Mouse (Mus musculus) embryo, embryonic 10.5 days (tissue): Measurements from ENCODE around the gene Psrc1.

Source experiments
- DNase-seq: peaks from one replicate; pipeline ENCODE4 v3.0.0-alpha.2; 2015; ENCODE audit warnings: low spot score

The Psrc1 gene

DNA sequence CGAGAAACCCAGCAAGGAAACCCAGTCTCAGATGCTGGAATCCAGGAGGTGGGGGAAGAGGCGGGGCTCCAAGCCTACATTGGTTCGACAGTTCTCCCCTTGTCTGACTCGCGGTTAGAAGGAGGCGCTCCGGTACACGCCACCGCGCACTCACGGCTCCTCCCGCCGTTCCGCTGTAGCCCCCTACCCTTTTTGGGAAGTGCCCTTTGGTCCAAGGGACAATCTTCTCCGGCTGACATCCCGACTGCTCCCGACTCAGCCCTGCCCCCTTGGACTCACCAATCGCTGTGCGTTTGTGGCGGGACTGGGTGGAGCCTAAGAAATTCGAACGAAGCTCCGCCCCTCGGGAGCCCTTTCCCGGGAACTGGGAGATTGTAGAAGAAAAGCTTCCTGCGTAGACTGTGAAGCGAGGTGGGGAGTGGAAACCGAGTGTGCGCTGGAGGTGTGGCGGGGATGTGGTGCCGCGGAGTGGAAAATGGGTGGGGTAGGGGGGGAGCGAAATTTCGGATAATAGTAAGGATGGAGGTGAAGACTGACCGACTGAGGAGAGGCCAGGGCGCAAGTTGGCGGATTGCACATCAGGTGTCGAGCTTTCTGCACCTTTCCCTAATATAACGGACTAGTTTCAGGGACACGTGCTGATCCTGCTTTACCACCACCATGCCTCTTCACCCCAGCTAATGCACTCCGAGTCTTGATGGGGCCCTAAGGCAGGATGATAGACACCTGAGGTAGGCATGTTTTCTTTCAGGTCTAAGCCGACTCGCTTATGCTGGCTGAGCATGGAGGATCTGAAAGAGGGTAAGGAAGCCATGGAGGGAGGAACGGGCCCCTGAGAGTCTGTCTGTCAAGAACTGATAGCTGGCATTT lies at the start of gene Psrc1:
Psrc1 (plus strand) TSS at position 355 of the 870 bp plus-strand sequence.
- peak; percentile 97 for DNase-seq

DNA sequence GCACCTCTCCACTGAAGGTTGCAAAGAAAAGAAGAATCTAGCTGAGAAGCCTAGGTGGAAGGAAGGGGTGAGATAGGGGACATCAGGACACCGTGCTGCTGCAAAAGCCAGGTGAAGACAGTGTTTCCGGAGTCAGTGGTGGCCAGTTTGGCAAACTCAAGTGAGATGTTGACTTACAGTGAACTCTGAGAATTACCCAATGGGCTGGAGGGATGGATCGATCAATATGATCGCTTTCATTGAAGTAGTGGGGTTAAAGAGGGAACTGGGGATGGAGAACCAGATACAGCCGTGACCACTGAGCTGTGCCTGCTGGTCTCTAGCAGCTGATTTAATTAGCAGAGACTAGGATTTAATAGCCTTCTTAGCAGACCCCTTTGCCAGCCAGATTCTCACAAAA lies 46.8 kb upstream of the Psrc1 start:
- no peak for DNase-seq

DNA sequence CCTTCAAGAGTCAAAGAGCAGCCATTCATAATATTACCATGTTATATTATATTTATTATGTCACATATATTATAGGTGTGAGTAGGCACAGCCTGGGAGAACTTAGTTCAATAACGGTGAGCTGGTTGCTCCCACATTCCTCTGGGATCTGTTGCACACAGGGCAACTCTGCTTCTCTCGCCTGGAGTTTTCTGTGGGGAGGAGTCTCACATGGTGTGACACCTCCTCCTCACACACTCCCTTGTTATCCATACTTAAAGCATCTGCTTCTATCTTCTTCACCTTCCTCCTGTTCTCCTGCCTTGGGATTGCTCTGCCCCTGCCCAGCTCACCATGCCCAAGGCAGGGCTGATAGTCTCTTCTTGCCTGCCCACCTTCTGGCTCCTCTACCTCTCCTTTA lies 42.6 kb upstream of the Psrc1 start:
- DNase-seq, result no peak

DNA sequence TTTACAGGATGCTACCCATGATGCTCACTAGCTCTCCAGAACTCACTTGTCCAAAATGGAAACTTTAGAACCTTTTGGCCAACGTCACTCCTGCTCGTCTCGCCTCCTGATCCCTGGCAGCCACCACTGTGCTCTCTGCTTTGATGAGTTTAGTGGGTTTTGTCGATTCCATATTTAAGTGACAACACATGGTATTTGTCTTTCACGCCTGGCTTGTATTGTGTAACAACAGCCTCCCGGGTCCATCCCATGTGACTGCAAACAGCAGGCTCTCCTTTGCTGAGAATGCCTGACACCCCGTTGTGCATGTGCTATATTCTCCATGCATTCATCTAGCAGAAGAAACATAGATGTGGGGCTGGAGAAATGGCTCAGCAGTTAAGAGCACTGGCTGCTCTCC lies 41.5 kb upstream of the Psrc1 start:
- no peak for DNase-seq

DNA sequence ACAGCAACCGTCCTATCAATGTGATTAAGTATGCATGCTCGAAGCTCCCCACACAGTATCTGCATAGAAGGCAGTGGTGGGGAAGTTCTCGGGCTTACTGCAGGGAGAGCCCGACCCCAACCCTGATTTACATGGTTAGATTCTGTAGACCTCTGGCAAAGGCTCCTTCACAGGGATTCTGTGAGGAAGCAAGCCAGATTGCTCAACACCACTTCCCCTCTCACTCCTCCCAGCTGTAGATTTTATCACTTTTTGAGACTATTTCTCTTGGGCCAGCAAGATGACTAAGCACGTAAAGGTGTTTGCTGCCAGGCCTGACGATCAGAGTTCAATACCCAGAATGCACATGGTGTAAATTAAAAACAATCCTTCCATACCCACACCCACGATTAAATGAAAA lies 37.8 kb upstream of the Psrc1 start:
- no peak for DNase-seq

DNA sequence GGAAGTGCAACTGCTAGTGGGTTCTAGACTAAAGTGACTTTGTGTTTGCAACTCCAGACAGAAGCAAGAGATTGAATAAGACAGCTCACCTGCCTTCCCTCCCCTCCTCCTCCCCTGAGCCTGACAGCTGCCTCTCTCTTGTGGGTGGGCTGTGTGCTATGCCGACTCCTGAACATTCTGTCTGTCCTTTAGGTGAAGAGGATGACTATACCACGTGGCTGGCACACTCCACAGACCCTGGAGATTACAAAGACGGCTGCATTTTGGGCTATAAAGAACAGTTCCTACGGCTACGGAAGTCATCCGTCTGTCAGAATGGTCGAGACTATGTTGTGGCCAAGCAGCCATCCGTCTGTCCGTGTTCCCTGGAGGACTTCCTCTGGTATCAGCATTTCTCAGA lies 35.3 kb upstream of the Psrc1 start:
- DNase-seq, result no peak

DNA sequence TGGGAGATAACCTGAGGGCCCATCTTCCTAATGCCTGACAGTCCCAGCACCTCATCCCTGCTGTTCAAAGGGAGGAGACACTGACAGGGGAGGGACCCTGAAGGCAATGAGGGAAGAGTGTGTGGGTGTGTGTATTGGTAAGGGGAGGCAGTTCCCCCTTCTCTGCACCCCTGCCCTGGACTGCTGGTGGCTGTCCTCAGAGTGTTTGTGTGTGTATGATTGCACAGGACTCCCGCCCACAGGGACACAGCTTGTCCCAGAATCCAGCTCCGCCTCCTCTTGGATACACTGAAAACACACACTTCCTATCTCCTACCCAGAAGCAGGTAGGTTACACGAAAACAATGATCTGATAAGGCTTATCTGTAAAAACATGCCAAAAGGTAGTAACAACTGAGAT lies 28.4 kb upstream of the Psrc1 start:
- DNase-seq, result no peak

DNA sequence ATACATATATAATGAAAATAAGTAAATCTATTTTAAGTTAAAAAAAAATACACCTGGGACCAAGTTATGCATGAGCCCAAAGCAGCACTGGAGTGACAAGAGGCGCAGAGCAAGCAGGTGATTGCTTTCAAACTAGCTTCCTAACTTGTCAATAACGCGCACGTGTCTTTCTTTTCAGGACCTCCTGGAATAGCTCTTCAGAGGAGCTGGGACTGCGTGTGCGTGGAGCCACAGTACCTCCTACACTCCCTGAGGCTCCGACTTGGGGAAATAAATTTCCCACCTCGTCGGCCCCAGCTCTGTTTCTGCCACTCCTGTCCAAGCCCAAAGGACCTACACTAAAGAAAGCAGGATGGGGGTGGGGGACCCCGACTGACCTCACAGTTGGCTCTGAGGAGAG lies 26.6 kb upstream of the Psrc1 start:
- DNase-seq, result no peak

DNA sequence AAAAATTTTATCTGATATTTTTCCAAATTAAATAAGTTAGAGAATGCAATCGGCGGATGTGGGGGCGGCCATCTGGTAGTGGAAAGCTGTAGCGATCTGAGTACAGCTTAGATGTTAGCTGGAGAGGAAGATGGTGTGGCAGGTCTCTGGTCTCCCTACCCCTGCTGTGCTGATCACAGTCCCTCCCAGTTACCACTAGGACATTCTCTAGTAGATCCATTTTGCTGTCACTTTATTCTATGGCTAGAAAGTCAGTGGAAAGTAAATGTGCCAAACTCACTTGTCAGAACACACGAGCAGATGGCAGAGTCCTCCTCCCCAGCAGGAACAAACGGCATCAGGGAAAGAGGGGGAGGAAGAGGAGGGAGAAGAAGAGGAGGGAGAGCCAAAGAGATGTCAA lies 25.2 kb upstream of the Psrc1 start:
- no peak for DNase-seq

DNA sequence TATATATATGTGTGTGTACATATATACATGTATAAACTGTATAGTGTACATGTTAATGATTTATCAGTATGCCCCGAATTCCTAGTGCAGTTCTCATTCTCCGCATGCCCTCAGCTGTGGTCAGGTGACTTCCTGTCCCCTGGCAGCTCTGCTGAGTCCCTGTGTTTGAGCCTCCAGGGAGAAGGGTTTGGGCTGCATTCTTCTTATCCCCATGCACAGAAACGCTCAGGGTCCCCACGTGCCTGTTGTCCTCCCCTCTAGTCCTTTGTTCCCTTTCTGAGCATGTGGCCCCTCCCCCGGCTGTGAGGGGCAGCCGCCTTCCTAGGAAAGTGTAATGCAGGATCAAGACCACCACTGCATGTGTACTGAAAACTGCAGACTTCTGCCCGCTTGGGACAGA lies 22.7 kb upstream of the Psrc1 start:
- peak; percentile 74 for DNase-seq

DNA sequence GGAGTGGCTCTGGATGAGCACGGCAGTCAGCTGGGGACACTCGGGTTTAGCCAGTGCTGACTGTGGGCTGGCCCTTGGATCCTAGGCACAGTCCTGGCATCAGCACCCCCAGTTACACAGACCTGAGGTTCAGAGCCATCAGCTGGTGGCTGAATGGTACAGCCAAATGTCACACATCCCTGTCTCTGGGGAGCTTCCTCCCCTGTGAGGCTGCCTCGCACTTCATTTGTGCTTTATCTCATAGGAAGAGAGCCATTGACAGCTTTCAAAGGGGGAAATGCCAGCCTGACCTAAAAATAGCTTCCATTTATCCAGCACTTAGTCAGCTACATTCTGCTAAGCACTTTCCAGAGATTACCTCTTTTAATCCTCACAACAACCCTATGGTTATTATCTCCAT lies 20.0 kb upstream of the Psrc1 start:
- DNase-seq, result no peak

DNA sequence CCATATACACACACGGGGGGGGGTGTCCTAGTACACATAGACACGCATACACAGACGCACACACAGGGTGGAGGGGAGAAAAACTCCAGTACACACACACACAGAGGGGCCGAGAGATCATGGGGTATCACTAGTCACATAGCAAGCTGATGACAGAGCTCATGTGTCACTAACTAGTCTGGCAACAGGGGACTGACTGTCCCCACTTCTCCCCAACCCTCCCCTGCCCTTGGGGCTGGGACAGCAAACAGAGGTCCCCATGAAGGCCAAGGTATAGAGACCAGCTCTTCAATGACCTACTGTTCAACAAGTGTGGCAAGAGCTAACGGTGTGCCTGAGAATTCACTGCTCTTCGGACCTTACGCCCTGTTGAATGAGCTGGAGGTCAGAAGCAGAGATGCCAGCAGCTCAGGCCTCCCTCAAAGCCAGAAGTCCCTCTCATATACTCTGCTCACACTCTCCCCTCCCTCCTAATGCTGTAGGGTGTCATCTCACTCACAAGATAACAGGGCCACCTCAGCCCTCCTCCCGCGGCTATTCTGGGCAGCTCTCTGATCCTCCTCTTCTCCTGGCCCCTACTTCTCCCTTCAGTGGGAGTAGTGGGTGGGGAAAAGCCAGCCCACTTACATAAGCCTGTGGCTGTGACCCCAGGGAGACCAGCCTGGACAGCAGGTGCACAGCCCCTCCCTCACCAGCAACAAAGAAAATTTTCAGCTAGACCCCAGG lies 19.2 kb upstream of the Psrc1 start, which contains the start of gene Mybphl:
Mybphl (plus strand) TSS at position 642 of the 726 bp plus-strand sequence.
- DNase-seq, result no peak

DNA sequence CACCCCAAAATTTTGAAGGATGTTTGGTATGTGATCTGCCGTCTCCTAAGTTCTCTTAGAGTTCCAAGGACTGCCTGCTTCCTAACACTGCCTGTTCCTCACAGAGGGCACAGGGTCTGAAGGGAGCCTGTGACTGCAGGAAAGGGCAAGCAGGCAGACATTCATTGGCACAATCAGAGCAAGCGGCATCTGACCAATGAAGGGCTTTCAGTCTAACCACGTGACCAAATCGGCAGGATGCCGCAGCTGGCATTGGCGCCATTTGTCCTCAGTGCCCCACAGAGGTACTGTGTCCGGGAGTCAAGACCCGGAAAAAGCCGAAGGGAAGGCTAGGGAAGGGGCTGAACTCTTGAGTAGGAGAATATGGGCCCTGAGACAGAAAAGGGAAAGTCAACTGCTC lies 16.5 kb upstream of the Psrc1 start:
- DNase-seq, result peak; percentile 39

DNA sequence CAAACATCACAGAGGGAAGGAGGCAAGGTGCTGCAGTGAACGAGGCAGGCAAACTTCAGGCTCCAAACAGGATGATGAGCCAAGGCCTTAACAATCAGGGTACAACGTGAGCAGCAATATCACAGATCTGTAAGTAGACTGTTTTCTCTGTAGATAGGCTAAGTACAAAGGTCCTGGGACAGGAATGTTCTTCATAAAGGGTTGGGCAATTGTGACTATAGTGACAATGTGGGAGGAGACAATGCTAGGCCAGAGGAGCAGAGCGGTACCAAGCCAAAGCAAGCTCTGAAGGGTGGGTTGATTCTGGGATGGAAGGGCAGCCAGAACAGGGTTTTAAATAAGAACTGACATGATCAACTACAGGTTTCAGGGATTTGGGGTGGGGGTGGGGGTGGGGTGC lies 15.8 kb upstream of the Psrc1 start:
- no peak for DNase-seq

DNA sequence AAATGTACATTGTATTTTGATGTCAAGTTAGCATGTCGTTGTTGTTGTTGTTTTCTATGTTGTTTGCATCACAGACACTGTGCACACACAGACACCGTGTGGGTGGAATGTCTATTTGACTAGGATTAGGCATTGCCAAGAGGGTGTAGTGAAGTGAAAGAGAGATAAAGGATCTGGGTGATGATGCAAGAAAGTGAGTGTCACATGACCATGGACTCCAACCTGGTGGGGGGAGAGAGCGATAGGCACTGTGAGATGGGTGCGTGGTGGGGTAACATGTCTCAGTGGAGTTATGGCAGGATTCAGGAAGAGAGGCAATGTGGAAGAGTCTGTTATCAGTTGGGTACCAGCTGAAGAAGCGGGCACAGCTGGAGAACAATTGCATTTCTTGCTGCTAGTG lies 14.9 kb upstream of the Psrc1 start:
- DNase-seq, result no peak

DNA sequence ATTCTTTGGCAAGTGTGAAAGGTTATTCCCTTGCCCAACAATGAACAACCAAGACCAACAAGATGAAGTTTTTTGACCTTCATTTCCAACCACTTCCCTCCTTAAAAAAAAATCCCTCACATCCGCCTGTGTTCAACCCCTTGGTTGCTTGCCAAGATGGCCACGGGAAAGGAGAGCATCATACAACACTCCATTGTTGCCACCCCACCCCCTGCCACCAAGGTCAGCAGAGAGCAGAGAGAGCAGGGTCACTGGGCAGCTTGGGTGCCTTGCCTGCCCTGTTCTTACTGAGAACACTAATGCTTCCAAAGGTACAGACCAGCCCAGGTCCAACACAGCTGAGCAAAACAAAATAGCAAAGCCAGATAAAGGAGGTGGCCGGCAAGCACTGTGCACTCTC lies 11.4 kb upstream of the Psrc1 start:
- DNase-seq, result no peak

DNA sequence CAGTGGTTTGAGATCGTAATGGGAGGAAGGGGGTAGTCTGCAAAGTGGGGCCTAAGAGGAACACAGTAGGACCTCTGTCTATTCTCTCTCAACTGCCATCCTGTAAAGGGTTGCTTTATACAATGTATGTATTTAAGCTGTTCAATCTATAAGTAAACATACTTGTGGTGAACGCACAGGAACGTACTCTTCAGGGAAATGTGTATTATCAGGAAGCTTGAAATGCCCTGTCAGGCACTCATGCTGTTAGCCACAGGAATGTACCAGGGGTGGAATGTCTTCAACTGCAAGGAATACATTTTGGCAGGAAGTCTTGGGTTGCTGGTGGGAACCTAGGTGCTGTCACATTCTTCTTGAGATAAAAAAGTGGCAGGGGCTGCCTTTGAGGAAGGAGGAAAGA lies 10.9 kb upstream of the Psrc1 start:
- no peak for DNase-seq

DNA sequence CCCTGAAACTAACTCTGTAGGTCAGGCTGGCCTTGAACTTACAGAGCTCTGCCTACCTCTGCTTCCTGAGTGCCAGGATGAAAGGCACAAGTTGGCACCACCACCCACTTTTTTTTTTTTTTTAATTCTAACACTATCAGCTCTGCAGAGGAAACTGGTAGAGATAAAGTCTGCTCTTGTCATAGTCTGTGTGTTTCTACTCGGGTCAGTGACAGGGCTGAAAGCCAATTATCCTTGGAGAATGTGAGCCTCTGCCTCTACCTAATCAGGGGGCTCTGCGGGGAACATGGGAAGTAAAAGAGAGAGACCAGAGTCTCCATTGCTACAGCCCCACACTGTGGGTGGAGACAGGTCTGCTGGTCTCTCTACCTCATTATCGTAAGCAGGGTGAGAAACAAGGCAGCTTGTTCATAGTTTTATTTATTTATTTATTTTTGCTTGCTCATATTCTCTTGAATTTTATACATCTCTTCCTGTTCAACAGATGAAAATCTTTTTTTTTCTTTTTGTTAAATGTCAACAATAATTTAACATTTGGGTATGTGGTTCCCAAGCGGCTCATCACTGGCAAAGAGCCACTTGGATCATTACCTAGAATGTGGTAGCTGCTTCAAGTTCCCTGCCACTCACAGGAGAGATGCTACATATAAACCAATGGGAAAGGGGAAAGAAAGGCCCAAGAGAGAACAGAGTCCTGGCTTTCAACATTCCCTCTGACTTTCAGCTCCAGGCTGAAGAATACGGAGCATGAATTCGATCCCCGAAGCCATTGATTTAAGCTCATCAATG lies 4.6 kb upstream of the Psrc1 start:
- DNase-seq, result no peak

DNA sequence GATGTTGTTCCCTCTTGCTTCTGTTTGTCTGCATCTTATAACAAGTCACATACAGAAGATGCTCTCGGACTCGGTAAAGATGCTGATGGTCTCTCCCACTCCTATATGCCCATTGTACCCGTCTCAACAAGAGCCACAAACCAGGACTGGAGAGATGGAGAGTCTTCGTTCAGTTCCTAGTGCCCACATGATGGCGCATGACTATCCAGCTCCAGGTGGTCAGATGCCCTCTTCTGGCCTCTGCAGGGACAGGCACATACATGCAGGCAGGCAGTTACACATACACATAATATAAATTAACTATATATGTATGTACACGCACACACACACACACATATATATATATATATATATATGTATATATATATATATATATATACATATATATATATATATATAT lies 2.9 kb upstream of the Psrc1 start:
- DNase-seq, result no peak

DNA sequence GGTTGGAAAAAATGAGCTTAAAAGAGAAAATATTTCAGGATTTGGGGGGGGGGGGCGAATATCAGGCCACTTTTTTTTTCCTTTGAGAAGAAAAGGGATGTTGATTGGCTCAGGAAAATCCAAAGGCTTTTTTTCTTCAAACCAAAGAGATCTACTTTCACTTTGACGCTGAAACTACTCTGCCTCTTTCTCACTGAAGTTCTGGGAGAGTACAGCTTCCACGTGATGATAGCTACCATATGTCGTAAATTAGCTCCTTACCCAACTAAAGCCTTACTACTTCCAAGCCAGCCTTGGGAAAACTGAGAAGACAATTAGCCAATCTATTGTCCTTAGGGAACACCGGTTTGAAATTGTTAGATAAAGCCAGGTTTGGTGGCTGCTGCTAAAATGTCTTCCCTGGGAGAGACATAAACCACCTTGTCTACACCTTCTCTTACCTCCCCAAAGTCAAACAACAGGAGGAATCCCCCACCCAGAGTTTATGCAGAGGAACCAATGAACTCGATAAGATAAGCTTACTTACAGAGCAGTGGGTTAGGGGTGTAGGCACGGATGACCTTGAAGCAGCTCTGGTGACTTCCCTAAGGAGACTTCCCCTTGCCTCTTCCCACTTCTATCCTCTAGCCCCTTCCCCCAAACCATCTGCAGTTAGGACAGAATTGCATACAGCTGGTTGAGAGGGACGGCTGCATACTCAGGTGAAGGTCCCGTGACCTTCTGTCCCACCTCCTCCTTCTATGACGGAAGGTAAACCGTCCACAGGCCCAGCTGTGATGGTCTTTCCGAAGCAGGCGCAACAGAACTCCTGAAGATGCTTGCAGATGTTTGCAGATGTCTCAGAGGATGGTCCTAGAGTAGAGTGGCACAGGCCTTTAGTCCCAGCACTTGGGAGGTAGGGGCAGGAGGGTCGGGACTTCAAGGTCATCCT lies 1.4 kb upstream of the Psrc1 start:
- no peak for DNase-seq

DNA sequence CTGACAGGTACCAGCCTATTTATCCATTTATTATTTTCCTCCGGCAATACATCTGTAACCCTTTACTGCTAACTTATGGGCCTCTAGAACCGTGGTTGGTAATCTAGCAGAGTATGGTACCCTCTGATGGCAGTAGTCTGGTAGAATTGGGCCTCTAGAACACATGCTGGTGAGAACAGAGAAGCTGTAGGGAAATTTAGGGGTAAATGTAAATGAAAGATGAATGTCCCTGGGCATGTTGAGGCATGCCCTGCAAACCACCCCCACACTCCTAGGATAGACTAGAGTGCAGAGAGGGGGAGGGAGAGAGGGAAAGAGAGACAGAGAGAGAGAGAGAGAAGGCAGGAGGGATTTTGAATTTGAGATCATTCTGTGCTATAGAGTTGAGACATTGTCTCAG lies 786 bp downstream of the Psrc1 start:
- no peak for DNase-seq

DNA sequence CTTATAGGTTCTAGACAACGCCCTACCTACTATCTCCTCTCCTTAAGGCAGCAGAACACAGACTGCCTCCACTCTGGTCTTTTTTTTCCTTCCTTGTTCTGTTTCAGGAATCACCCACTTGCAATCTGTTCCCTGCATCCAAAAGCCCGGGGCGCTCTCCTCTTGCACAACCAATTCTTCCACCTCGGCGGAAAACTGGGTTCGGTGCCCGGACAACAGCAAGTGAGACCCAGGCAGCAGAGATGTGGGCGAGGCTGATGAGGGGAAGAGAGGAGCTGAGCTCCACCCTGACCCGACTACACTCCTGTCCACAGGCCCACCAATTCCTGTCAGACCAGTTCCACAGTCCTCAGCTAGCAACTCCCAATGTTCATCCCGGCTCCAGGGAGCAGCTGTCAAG lies 2.5 kb downstream of the Psrc1 start:
- DNase-seq, result no peak
